Mouse (Mus musculus): ENCODE measurements around the gene Slc4a3.

- no peak for TF ChIP-seq CTCF (IDR thresholded peaks at IDR 0.05; ENCODE audit: control insufficient read depth, insufficient read depth, insufficient replicate concordance, low read depth, low read length)
- no peak for TF ChIP-seq POLR2A (IDR thresholded peaks at IDR 0.05; ENCODE audit: control insufficient read depth, low read depth, low read length)
Observed at GRCm38 (mm10) chr1:75537587-75537986, 8.5 kb upstream of the Slc4a3 start.
